Mouse (Mus musculus) left cerebral cortex, adult 8-10 months (tissue): ENCODE results near the gene Rap1a. TPM values are rescaled to one million over a fixed set of nuclear protein-coding genes. Genes with fewer than 3 reads are reported as not detected.
A peak's percentile ranks its signal among the peaks of the same experiment; 100 is the strongest.
"Not testable (repeated sequence)": the region's sequence is repeated elsewhere in the genome, so short reads cannot be mapped to it uniquely, and the experiment has no call there.

ENCODE experiments used
- DNase-seq, 2 experiments: peaks; one replicate each; pipeline ENCODE4 v3.0.0; 2022; ENCODE audit warnings: low spot score in 2 of 2
- total RNA-seq, 4 experiments: library from RNA; stranded (reverse); gene quantifications; 2 replicates each; pipeline ENCODE4 v1.2.4; 2022

Gene Rap1a
- total RNA-seq, 4 experiments from 2014 or later = 68.6 to 76.2 (median 74.4) TPM

- DNase-seq = no peak
Observed at GRCm38 (mm10) chr3:105717856-105718555, 83.1 kb downstream of the Rap1a start.

DNA sequence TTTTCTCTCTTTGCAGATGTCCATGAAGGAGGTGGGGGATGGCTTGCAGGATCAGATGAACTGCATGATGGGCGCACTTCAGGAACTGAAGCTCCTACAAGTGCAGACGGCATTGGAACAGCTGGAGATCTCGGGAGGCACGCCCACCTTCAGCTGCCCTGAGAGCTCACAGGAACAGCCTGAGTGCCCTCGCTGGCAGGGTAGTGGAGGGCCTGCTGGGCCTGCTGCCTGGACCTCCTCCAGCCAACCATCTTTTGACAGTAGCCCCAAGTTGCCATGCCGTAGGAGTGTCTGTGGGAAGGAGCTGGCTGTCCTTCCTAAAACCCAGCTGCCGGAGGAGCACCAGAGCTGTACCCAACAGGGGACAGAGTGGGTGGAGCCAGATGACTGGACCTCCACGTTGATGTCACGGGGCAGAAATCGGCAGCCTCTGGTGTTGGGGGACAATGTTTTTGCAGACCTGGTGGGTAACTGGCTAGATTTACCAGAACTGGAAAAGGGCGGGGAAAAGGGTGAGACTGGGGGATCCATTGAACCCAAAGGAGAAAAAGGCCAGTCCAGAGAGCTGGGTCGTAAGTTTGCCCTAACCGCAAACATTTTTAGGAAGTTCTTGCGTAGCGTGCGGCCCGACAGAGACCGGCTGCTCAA is 84.7 kb downstream of the Rap1a start:
- peak in 1 of 2 experiments; percentile 72 for DNase-seq

GRCm38 (mm10) chr3:105714820-105715167 is 86.3 kb downstream of the Rap1a start:
- DNase-seq = no peak

GRCm38 (mm10) chr3:105714091-105714819 is 86.9 kb downstream of the Rap1a start:
- DNase-seq = no peak

- no peak for DNase-seq
Observed at GRCm38 (mm10) chr3:105712827-105713226, 88.3 kb downstream of the Rap1a start.

- DNase-seq = no peak
Observed at GRCm38 (mm10) chr3:105711741-105712140, 89.4 kb downstream of the Rap1a start.

GRCm38 (mm10) chr3:105710246-105710645 is 90.9 kb downstream of the Rap1a start:
- no peak for DNase-seq

DNA sequence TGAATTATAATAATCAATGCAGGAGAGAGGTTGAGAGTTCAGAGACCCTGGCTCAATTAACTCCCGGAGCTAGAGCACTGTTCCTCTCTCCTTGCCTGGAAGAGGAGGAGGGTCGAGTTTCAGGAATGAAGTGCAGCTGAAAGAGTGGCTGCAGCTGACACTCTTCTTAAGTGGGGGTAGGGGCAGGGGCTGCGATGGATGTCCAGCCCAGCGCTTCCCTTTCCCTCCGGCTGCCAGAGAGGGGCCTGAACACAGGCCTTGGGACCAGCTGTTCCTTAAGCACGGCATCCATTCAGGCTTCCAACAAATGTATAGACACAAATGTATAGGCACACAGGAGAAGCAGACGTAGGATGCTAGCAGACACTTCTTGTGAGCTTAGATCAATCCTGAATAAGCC is 93.5 kb downstream of the Rap1a start:
- DNase-seq = peak in 1 of 2 experiments; percentile 4

- DNase-seq = peak in 1 of 2 experiments; percentile 84
Observed at GRCm38 (mm10) chr3:105706366-105707020, 94.6 kb downstream of the Rap1a start.

DNA sequence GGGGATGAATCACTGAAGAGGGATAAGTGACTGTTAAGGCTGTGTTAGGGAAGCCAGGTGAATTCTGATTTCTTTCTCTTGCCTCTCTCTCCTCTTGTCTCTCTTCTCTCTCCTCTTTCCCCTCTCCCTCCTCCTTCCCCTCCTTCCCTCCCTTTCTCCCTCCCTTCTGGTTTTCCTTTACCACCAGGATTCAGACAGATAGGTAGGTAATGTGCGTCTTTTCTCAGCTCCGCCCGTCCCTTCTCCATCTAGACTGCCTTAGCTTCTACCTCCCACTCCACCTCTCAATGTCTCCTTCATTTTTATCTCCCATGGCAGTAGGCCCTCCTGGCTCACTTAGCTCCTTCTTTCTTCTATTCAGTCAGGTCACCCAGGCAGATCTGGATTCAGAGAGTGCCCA is 95.6 kb downstream of the Rap1a start:
- DNase-seq = no peak

DNA sequence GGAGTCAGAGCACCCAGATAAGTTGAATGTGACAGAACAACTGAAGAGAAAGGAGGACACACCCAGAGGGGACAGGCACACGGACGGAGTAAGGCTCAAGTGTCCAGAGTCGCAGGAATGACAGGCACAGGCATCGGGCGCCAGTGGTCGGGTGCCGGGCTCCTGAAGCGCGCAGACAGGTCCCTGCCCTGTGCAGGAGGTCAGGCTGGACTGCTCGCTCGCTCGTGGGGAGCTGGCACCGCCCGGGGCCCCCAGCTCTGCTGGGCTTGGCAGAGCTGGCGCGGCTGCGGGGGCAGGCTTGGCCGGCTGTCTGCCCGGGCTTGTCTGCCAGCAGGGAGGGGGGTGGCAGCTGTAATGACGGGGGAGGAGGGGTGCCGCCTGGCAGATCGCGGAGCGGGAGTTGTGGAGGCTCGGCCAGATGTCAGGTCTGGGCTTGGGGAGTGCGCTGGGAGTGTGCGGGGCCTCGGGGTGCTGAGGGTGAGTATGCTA is 96.0 kb downstream of the Rap1a start:
- peak in 1 of 2 experiments; percentile 92 for DNase-seq

GRCm38 (mm10) chr3:105704031-105705008 is 96.8 kb downstream of the Rap1a start, which contains the start of gene Inka2:
Gene Inka2 (plus strand): TSS chr3:105704599.
- peak in 1 of 2 experiments; percentile 82 for DNase-seq

DNA sequence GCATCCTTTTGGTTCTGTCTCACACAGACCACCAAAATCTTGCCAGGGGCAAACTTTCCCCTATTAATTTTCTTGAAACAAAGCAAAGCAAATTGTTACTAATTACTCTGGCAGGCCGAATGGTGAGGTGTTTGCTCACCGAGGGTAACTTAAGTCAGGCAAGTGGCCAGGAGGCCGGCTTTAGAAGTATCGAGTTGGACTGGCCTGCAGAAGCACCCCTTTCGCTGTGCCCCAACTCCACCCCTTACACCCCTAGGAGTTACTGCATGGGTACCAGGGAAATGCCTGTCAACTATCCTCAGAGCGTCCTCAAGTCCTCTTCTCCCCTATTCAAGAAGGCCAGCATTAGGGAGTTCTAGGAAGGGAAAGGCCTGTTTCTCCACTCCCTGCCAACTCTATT is 97.6 kb downstream of the Rap1a start:
- no peak for DNase-seq

DNA sequence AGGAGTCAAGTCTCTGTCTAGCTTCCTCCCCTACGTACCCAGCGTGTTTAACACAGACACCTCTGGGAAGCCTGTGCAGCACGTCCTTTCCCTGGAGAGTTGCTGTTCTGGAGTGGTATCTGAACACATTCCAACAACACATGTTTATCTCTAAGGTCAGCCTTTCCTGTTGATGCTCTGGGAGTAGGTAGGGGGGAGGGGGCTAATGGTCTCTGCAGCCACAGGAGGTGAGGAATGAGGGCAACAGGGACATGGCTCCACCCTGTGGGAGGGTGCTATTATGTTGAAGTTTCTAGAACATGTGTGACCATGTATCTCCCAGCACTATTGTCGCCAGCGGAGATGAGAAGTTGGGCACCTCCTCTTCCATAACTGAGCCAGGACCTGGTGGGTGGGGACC is 99.7 kb downstream of the Rap1a start:
- no peak for DNase-seq

DNA sequence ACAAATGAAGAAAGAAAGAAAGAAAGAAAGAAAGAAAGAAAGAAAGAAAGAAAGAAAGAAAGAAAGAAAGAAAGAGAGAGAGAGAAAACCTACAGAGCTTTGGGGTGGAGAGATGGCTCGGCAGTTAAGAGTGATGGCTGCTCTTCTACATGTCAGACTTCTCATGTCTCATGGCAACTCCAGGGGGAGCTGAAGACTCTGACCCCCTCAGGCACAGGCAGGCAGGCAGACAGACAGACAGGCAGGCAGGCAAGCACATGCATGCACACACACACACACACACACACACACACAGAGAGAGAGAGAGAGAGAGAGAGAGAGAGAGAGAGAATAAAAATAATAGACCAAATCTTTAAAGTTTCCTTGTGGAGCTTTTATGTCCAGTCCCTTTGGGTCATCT is 100.3 kb downstream of the Rap1a start:
- DNase-seq = not testable (repeated sequence)

DNA sequence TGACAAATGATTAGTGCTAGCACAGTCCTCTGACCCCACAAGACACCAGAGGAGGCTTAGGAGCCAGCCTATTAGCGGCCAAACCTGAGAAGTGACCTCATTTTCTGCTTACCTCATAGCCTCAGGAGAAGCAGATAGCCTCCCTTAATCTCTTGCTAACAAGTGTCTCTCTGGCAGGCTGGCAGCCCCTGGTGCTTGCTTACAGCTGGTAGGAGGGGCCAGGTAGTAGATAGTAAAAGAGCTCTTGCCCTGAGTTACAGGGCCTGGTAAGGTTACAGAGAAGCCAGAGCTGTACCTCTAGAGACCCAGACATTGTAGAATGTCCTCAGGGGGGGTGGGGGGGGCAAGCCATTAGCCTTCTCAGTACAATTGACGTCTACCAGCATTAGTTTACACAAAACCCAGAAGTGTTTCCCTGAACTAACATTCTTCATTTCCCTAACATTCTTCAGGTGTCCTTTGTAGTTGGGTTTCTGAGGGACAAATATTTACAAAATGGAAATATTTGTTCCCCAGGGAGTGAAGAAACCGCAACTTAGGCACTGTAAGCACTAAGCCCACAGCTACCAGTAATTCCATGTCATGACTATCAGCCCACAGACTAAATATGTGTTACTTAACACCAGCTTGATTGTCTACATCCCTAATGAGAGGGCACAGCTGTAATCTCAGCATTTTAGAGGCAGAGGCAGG is 101.7 kb downstream of the Rap1a start:
- DNase-seq = no peak

GRCm38 (mm10) chr3:105698311-105698710 is 102.8 kb downstream of the Rap1a start:
- no peak for DNase-seq

GRCm38 (mm10) chr3:105697148-105697441 is 104.0 kb downstream of the Rap1a start:
- no peak for DNase-seq

GRCm38 (mm10) chr3:105696387-105697147 is 104.6 kb downstream of the Rap1a start:
- DNase-seq = no peak
